Mouse (Mus musculus): ENCODE measurements around the gene Gorasp2. TPM values are rescaled to one million over a fixed set of nuclear protein-coding genes. Genes with fewer than 3 reads are reported as not detected.

The Gorasp2 gene
- total and polyA plus RNA-seq, 3 experiments: 116 to 203 (median 119) TPM

GRCm38 (mm10) chr2:70742588-70742987 is 81.2 kb downstream of the Gorasp2 start:
- no peak for DNase-seq

DNA sequence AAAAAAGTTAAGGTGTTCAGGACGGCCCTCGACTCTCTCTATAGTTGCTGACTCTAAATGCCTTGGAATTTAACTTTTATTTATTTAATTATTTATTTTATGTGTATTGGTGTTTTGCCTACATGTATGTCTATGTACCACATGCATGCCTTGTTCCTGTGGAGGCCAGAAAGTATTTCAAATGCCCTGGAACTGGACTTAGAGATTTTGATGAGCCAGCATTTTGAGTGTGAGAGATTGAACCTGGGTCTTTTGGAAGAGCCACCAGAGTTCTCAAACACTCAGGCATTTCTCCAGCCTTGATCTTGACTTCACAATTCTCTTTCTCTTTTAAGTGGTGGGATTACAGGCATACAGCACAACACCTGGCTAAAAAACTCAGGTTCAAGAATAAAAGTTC is 90.3 kb downstream of the Gorasp2 start:
- no peak for DNase-seq

GRCm38 (mm10) chr2:70752149-70752548 is 90.8 kb downstream of the Gorasp2 start:
- DNase-seq: no peak

Other genes starting within 250 kb of the Gorasp2 start
- 1 to 10 TPM; 1.7 to 2.8 TPM for gene Sp5, start 186.7 kb upstream of the Gorasp2 start, total RNA-seq (2021)
- 15.6 and 17.6 TPM in 2 replicates for gene Sp5, start 186.7 kb upstream of the Gorasp2 start, polyA plus RNA-seq (2012; rRNA removed)
- gene Erich2, start 152.8 kb upstream of the Gorasp2 start, total RNA-seq (2021): under 1 TPM in 1 of 2 experiments, not detected in 1; 0.17 TPM
- 0.10 and 0.15 TPM in 2 replicates for gene Erich2, start 152.8 kb upstream of the Gorasp2 start, polyA plus RNA-seq (2012; rRNA removed)
- 1 to 10 TPM; 4.2 to 9.5 TPM for gene Gad1, start 108.5 kb upstream of the Gorasp2 start, total RNA-seq (2021)
- gene Gad1, start 108.5 kb upstream of the Gorasp2 start, polyA plus RNA-seq (2012; rRNA removed): 4.2 and 8.0 TPM in 2 replicates
- not detected for gene Gm26558, start 532 bp downstream of the Gorasp2 start, total RNA-seq (2021)
- gene Gm26558, start 532 bp downstream of the Gorasp2 start, polyA plus RNA-seq (2012; rRNA removed): 1.4 and 2.4 TPM in 2 replicates
- 10 to 100 TPM; 60.9 to 61.1 TPM for gene Tlk1, start 164.2 kb downstream of the Gorasp2 start, total RNA-seq (2021)
- gene Tlk1, start 164.2 kb downstream of the Gorasp2 start, polyA plus RNA-seq (2012; rRNA removed): 3.1 TPM in 2 replicates

Measured in adrenal gland, adult 2 months (tissue).